Mouse (Mus musculus): ENCODE measurements at regions not wholly inside any gene's neighbourhood (a gene's known extent, or its start where the extent isn't known, plus 50 kb on each side); places are given as distances from the start of the nearest gene placed in this dataset.
A peak's percentile ranks its signal among the peaks of the same experiment; 100 is the strongest.

GRCm38 (mm10) chr8:82265745-82266144, 137.3 kb downstream of the Il15 start:
- H3K4me2 ChIP-seq (replicated peaks): no peak overlapping the region
- H3K27ac ChIP-seq: no peak overlapping the region
- no peaks in the 10 kb centered on the region for H3K4me1 ChIP-seq (replicated peaks; ENCODE audit: control insufficient read depth, insufficient read depth, low read length)
- no peaks in the 10 kb centered on the region for H3K27me3 ChIP-seq (ENCODE audit: control insufficient read depth, insufficient read depth, low read length)
- ATAC-seq (ENCODE audit: low FRiP score) (peak; percentile 40; the same call in 1 of the 2 replicates), DNase-seq (ENCODE audit: low spot score) (no peak)
- 67% methylated on average over 3 of the region's 3 CpGs for WGBS
- no peaks in the 10 kb centered on the region for H3K9me3 ChIP-seq (ENCODE audit: control insufficient read depth, low read length)
- H3K4me3 ChIP-seq (replicated peaks; ENCODE audit: low read length): no peak overlapping the region
- H3K36me3 ChIP-seq (replicated peaks; ENCODE audit: control insufficient read depth, insufficient read depth): no peaks in the 10 kb centered on the region
- no peak overlapping the region for H3K9ac ChIP-seq

- no peaks in the 10 kb centered on the region for H3K4me1 ChIP-seq (replicated peaks; ENCODE audit: control insufficient read depth, insufficient read depth, low read length)
- no peaks in the 10 kb centered on the region for H3K27me3 ChIP-seq (ENCODE audit: control insufficient read depth, insufficient read depth, low read length)
- no peak overlapping the region for H3K4me2 ChIP-seq (replicated peaks)
- no peak for ATAC-seq (ENCODE audit: low FRiP score)
- DNase-seq (ENCODE audit: low spot score): no peak
- H3K4me3 ChIP-seq (replicated peaks; ENCODE audit: low read length): no peak overlapping the region
- 75% methylated on average over 4 of the region's 4 CpGs for WGBS
- H3K27ac ChIP-seq: no peak overlapping the region
- H3K36me3 ChIP-seq (replicated peaks; ENCODE audit: control insufficient read depth, insufficient read depth): no peaks in the 10 kb centered on the region
- no peaks in the 10 kb centered on the region for H3K9me3 ChIP-seq (ENCODE audit: control insufficient read depth, low read length)
- H3K9ac ChIP-seq: no peak overlapping the region
Observed at GRCm38 (mm10) chr8:82262196-82262595, 140.8 kb downstream of the Il15 start.

- no peak for ATAC-seq (ENCODE audit: low FRiP score)
Observed at GRCm38 (mm10) chr8:82260613-82261012, 142.4 kb downstream of the Il15 start.

DNA sequence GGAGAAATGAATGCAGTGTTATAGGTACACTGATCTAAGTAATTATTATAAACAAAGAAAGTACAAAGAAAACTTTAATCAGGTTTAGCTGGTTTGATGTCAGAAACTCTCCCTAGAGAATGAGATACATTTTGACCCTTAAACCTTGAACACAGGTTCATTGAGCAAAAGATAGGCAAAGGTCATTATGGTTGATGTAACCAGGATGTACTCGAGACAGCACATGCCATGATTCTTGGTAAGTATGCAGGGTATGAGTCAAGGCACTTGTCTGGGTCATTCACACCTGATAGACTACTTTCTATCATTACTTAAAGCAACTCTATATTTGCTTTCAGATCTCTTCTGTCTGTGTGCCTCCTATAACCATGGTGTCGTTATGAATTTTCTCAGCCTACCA, 147.2 kb downstream of the Il15 start:
- no peak overlapping the region for H3K4me3 ChIP-seq (replicated peaks; ENCODE audit: low read length)
- ATAC-seq (ENCODE audit: low FRiP score): no peak
- no peaks in the 10 kb centered on the region for H3K9me3 ChIP-seq (ENCODE audit: control insufficient read depth, low read length)
- no peak overlapping the region for H3K27ac ChIP-seq
- 85% methylated on average over 2 of the region's 2 CpGs for WGBS
- H3K4me2 ChIP-seq (replicated peaks): no peak overlapping the region
- H3K27me3 ChIP-seq (ENCODE audit: control insufficient read depth, insufficient read depth, low read length): no peaks in the 10 kb centered on the region
- no peak for DNase-seq (ENCODE audit: low spot score)
- H3K9ac ChIP-seq: no peak overlapping the region
- no peaks in the 10 kb centered on the region for H3K36me3 ChIP-seq (replicated peaks; ENCODE audit: control insufficient read depth, insufficient read depth)
- H3K4me1 ChIP-seq (replicated peaks; ENCODE audit: control insufficient read depth, insufficient read depth, low read length): no peaks in the 10 kb centered on the region

More at GRCm38 (mm10) chr8:82260613-82261012, 142.4 kb downstream of the Il15 start:
- no peaks in the 10 kb centered on the region for H3K4me1 ChIP-seq (replicated peaks; ENCODE audit: control insufficient read depth, insufficient read depth, low read length)
- no peaks in the 10 kb centered on the region for H3K36me3 ChIP-seq (replicated peaks; ENCODE audit: control insufficient read depth, insufficient read depth)
- no peak overlapping the region for H3K4me2 ChIP-seq (replicated peaks)
- H3K9me3 ChIP-seq (ENCODE audit: control insufficient read depth, low read length): no peaks in the 10 kb centered on the region
- H3K27ac ChIP-seq: no peak overlapping the region
- no peak overlapping the region for H3K4me3 ChIP-seq (replicated peaks; ENCODE audit: low read length)
- 79% methylated on average over 1 of the region's 1 CpGs for WGBS
- no peaks in the 10 kb centered on the region for H3K27me3 ChIP-seq (ENCODE audit: control insufficient read depth, insufficient read depth, low read length)
- H3K9ac ChIP-seq: no peak overlapping the region
- no peak for DNase-seq (ENCODE audit: low spot score)

DNA sequence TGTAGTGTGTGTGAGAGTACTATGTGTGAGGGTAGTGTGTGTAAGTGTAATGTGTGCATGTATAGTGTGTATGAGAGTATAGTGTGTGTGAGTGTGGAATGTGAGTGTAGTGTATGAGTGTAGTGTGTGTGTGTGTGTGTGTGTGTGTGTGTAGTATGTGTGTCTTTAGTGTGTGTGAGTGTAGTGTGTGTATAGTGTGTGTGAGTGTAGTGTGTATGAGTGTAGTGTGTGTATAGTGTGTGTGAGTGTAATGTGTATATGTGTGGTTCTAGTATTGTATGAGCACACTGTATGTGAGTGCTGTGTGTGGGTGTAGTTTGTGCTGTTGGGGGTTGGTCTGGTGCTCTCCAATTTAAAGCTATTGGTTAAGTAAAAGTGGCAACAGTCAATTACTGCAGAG, 150.6 kb downstream of the Il15 start:
- H3K27ac ChIP-seq: no peak overlapping the region
- ATAC-seq (ENCODE audit: low FRiP score): no peak
- H3K4me3 ChIP-seq (replicated peaks; ENCODE audit: low read length): no peak overlapping the region
- H3K36me3 ChIP-seq (replicated peaks; ENCODE audit: control insufficient read depth, insufficient read depth): no peaks in the 10 kb centered on the region
- no peaks in the 10 kb centered on the region for H3K27me3 ChIP-seq (ENCODE audit: control insufficient read depth, insufficient read depth, low read length)
- no peaks in the 10 kb centered on the region for H3K9me3 ChIP-seq (ENCODE audit: control insufficient read depth, low read length)
- H3K4me2 ChIP-seq (replicated peaks): no peak overlapping the region
- H3K4me1 ChIP-seq (replicated peaks; ENCODE audit: control insufficient read depth, insufficient read depth, low read length): no peaks in the 10 kb centered on the region
- H3K9ac ChIP-seq: no peak overlapping the region
- no peak for DNase-seq (ENCODE audit: low spot score)

- H3K9me3 ChIP-seq (ENCODE audit: control insufficient read depth, low read length): no peaks in the 10 kb centered on the region
- H3K9ac ChIP-seq: no peak overlapping the region
- H3K36me3 ChIP-seq (replicated peaks; ENCODE audit: control insufficient read depth, insufficient read depth): no peaks in the 10 kb centered on the region
- H3K27ac ChIP-seq: no peak overlapping the region
- ATAC-seq (ENCODE audit: low FRiP score) (no peak), DNase-seq (ENCODE audit: low spot score) (no peak)
- WGBS: 87% methylated on average over 3 of the region's 3 CpGs
- no peak overlapping the region for H3K4me3 ChIP-seq (replicated peaks; ENCODE audit: low read length)
- no peaks in the 10 kb centered on the region for H3K4me1 ChIP-seq (replicated peaks; ENCODE audit: control insufficient read depth, insufficient read depth, low read length)
- H3K27me3 ChIP-seq (ENCODE audit: control insufficient read depth, insufficient read depth, low read length): no peaks in the 10 kb centered on the region
- no peak overlapping the region for H3K4me2 ChIP-seq (replicated peaks)
Observed at GRCm38 (mm10) chr8:82249841-82250577, 153.0 kb downstream of the Il15 start.

GRCm38 (mm10) chr8:82244076-82244475, 158.9 kb downstream of the Il15 start:
- ATAC-seq (ENCODE audit: low FRiP score) (no peak), DNase-seq (ENCODE audit: low spot score) (no peak)
- H3K36me3 ChIP-seq (replicated peaks; ENCODE audit: control insufficient read depth, insufficient read depth): no peaks in the 10 kb centered on the region
- H3K4me3 ChIP-seq (replicated peaks; ENCODE audit: low read length): no peak overlapping the region
- no peaks in the 10 kb centered on the region for H3K4me1 ChIP-seq (replicated peaks; ENCODE audit: control insufficient read depth, insufficient read depth, low read length)
- no peak overlapping the region for H3K27ac ChIP-seq
- 75% methylated on average over 2 of the region's 2 CpGs for WGBS
- no peaks in the 10 kb centered on the region for H3K9me3 ChIP-seq (ENCODE audit: control insufficient read depth, low read length)
- H3K27me3 ChIP-seq (ENCODE audit: control insufficient read depth, insufficient read depth, low read length): no peaks in the 10 kb centered on the region
- H3K9ac ChIP-seq: no peak overlapping the region
- no peak overlapping the region for H3K4me2 ChIP-seq (replicated peaks)

DNA sequence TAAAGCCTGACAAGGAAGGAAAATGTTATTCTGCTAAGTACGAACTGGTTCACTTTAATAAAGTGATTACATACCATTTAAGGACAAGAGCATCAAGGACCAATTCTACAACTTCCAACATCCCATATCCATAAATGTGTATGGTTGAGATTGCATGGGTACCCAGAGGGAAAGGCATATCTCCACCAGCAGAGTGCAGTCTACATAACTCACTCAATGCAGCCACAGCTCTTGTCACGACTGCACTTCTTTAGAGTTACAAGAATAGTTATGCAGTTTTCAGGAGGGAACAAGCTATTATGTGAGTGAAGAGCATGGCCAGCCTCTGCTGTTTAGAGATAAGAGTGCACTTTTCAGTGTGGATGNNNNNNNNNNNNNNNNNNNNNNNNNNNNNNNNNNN, 173.1 kb downstream of the Il15 start:
- ATAC-seq (ENCODE audit: low FRiP score) (no peak), DNase-seq (ENCODE audit: low spot score) (no peak)
- Histone ChIP-seq H3K27ac (no peak overlapping the region), H3K4me1 (replicated peaks; ENCODE audit: control insufficient read depth, insufficient read depth, low read length) (no peaks in the 10 kb centered on the region), H3K27me3 (ENCODE audit: control insufficient read depth, insufficient read depth, low read length) (no peaks in the 10 kb centered on the region), H3K4me3 (replicated peaks; ENCODE audit: low read length) (no peak overlapping the region), H3K4me2 (replicated peaks) (no peak overlapping the region), H3K36me3 (replicated peaks; ENCODE audit: control insufficient read depth, insufficient read depth) (no peaks in the 10 kb centered on the region), H3K9me3 (ENCODE audit: control insufficient read depth, low read length) (no peaks in the 10 kb centered on the region), H3K9ac (no peak overlapping the region)
- WGBS: 70% methylated on average over 2 of the region's 2 CpGs

DNA sequence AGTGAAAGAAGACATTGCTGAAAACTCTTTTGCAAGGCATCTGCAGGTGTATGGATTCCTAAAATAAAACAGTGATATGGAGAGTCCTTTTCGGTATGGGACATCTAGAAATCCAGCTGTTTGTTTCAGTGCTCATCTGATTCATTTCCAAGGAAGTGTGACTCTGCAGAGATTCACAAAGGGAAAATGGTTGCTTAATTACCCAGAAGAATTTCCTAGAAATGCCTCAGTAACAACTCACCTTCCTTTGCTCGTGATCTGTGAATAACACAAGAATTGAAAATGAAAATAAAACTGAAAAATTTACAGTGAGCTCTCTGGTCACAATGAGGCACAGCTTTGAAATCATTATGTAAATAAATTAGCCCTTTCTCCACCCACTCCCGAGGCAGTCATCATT, 201.3 kb downstream of the Il15 start:
- Histone ChIP-seq H3K27me3 (ENCODE audit: control insufficient read depth, insufficient read depth, low read length) (no peaks in the 10 kb centered on the region), H3K4me3 (replicated peaks; ENCODE audit: low read length) (no peak overlapping the region), H3K4me2 (replicated peaks) (no peak overlapping the region), H3K9me3 (ENCODE audit: control insufficient read depth, low read length) (no peaks in the 10 kb centered on the region), H3K9ac (no peak overlapping the region), H3K27ac (no peak overlapping the region), H3K36me3 (replicated peaks; ENCODE audit: control insufficient read depth, insufficient read depth) (no peaks in the 10 kb centered on the region), H3K4me1 (replicated peaks; ENCODE audit: control insufficient read depth, insufficient read depth, low read length) (no peaks in the 10 kb centered on the region)
- no peak for DNase-seq (ENCODE audit: low spot score)
- 60% methylated on average over 3 of the region's 3 CpGs for WGBS
- ATAC-seq (ENCODE audit: low FRiP score): no peak

- Histone ChIP-seq H3K27me3 (ENCODE audit: control insufficient read depth, insufficient read depth, low read length) (no peaks in the 10 kb centered on the region), H3K4me1 (replicated peaks; ENCODE audit: control insufficient read depth, insufficient read depth, low read length) (no peaks in the 10 kb centered on the region), H3K4me2 (replicated peaks) (no peak overlapping the region), H3K9ac (no peak overlapping the region), H3K27ac (no peak overlapping the region), H3K4me3 (replicated peaks; ENCODE audit: low read length) (no peak overlapping the region), H3K36me3 (replicated peaks; ENCODE audit: control insufficient read depth, insufficient read depth) (no peaks in the 10 kb centered on the region), H3K9me3 (ENCODE audit: control insufficient read depth, low read length) (no peaks in the 10 kb centered on the region)
- no peak for DNase-seq (ENCODE audit: low spot score)
- no peak for ATAC-seq (ENCODE audit: low FRiP score)
- WGBS: 93% methylated on average over 3 of the region's 3 CpGs
Observed at GRCm38 (mm10) chr8:82200176-82200575, 202.8 kb downstream of the Il15 start.

Measured in hindbrain, embryonic 14.5 days (tissue).